Mouse (Mus musculus): Measurements from ENCODE around the gene Cbx7.
A peak's percentile ranks its signal among the peaks of the same experiment; 100 is the strongest.
"Not testable (repeated sequence)": the region's sequence is repeated elsewhere in the genome, so short reads cannot be mapped to it uniquely, and the experiment has no call there.

The Cbx7 gene

GRCm38 (mm10) chr15:79917111-79917720 is 53.7 kb downstream of the Cbx7 start:
- DNase-seq, result no peak

GRCm38 (mm10) chr15:79916150-79916549 is 54.8 kb downstream of the Cbx7 start:
- no peak for DNase-seq

DNA sequence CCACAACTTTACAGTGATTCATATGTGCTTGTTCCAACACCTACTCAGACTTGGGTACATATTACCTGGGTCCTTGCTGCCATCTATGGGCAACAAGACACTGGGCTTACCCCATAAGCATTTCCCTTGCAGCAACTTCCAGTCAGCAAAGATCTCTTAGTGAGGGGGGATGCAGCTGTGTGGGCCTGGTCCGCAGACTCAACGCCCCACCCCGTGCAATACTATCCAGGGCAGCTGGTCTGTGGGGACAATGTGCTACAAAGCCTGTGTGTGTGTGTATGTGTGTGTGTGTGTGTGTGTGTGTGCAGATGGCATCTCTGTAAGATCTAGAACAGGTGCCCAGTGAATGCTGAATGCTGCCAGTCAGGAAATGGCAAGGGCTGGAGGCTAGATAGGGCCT is 56.6 kb downstream of the Cbx7 start:
- DNase-seq, result no peak

DNA sequence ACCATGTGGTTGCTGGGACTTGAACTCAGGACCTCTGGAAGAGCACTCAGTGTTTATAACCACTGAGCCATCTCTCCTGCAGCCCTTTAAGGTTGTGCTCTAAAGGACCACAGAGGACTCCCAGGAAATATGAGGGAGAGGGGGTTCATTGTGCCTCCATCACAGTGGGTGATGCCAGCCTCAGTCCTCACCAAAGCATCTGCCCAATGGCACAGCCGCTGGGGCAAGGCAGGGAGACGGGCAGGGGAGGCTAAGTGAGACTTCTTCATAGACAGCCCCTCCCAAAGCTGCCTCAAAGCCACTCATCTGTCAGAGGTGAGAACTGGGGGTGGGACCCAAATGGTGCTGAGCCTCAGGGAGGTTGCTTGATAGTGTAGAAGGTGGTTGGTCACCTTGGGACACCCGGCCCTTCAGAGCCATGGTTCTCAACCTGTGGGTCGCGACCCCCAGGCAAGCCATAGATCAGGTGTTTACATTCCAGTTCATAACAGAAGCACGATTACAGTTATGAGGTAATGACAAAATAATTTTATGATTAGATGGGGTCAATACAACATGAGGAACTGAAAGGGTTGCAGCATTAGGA is 57.1 kb downstream of the Cbx7 start:
- DNase-seq, result no peak

DNA sequence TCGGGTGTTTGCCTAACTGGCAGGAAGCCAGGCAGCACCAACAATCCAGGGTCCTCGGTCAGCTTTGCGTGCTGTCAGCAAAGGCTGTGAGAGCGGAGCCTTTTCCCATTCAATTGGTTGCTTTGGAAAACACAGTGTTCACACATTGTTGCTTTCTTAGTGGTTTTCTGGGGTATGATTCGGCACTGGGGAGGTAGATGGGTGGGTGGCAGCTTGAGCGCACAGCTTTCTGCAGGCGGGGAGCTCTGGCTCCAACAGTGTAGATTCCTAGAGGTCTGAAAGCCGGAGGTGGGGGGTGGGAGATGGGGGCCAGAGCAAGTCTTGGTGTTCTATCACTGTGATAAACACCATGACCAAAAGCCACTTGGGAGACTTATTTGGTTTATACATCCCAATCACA is 59.6 kb downstream of the Cbx7 start:
- no peak for DNase-seq

DNA sequence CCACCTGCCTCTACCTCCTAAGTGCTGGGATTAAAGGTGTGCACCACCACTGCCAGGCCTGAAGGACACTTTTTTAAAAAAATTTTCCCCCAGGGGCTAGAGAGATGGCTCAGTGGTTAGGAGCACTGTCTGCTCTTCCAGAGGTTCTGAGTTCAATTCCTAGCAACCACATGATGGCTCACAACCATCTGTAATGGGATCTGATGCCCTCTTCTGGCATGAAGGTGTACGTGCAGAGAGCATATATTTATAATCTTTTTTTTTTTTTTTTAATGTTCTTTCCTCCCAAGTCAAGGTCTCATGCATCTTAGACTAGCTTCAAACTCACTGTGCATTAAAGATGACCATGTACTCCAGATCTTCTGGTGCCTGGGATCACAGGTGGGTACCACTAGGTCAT is 60.1 kb downstream of the Cbx7 start:
- not testable (repeated sequence) for DNase-seq

DNA sequence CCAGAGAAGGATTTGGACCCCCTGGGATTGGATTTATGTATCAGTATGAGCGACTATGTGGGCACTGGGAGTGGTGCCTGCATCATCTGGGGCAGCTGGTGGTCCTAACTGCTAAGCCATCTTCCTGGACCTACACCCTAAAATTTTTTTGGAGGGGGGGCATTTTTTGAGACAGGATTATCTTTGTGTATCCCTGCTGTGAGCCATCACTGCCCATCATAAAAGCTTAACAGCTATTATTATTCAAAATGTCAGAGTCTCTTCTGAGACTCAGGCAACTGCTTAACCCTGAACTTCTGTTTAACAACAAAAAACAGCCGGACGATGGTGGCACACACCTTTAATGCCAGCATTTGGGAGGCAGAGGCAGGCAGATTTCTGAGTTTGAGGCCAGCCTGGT is 61.9 kb downstream of the Cbx7 start:
- DNase-seq, result not testable (repeated sequence)

- no peak for DNase-seq
These were observed 64.1 kb downstream of the Cbx7 start for GRCm38 (mm10) chr15:79906855-79907254.

DNA sequence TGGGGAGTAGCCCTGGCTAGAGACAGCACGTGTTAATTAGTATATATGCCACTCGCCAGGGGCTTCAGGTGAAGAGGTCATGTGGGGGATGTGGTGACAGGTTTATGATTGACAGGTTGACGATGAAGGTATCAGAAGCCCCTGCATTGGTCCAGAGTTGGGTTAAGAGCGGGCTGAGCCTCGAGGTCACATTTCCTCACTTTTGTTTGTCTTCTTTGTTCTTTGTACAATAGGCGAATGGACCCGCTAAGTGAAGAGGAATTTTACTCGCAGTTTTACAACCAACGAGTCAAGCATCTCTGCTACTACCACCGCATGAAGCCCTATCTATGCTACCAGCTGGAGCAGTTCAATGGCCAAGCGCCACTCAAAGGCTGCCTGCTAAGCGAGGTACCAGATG is 65.7 kb downstream of the Cbx7 start:
- no peak for DNase-seq

- DNase-seq, result not testable (repeated sequence)
These were observed 66.2 kb downstream of the Cbx7 start for GRCm38 (mm10) chr15:79904678-79905077.

- DNase-seq, result no peak
These were observed 67.0 kb downstream of the Cbx7 start for GRCm38 (mm10) chr15:79903963-79904362.

- not testable (repeated sequence) for DNase-seq
These were observed 67.8 kb downstream of the Cbx7 start for GRCm38 (mm10) chr15:79903081-79903480.

DNA sequence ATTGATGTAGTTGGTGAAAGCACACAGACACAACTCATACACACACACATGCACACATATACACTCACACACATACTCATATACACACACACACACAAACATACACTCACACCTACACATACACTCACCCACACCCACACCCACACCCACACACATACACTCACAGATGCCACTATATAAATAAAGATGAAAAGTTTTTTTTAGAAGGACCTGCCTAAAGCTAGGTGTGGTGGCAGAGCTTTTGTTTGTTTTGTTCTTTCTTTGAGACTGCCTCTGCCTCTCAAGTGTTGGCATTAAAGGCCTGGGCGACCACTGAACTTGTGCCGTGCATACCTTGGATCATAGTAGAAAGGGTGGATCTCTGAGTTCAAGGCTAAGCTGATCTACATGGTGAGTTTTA is 69.5 kb downstream of the Cbx7 start:
- DNase-seq, result no peak

DNA sequence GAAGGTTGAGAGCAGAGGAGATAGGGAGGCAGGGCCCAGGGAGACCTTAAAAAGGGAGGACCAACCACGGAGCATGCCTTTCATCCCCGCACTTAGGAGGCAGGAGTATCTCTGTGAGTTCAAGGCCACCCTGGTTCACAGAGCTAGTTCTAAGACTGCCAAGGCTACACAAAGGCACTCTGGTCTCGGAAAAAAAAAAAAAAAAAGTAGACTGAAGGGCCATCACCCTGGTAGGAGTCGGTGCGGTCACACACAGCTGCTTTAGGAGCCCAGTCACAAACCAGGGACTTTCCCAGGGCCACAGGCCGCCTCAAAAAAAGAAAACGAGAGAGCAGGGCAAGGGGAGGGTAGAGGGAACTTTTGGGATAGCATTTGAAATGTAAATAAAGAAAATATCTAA is 70.2 kb downstream of the Cbx7 start:
- DNase-seq, result no peak

- DNase-seq, result no peak
These were observed 71.0 kb downstream of the Cbx7 start for GRCm38 (mm10) chr15:79899828-79900510.

GRCm38 (mm10) chr15:79898988-79899387 is 71.9 kb downstream of the Cbx7 start:
- DNase-seq, result no peak

DNA sequence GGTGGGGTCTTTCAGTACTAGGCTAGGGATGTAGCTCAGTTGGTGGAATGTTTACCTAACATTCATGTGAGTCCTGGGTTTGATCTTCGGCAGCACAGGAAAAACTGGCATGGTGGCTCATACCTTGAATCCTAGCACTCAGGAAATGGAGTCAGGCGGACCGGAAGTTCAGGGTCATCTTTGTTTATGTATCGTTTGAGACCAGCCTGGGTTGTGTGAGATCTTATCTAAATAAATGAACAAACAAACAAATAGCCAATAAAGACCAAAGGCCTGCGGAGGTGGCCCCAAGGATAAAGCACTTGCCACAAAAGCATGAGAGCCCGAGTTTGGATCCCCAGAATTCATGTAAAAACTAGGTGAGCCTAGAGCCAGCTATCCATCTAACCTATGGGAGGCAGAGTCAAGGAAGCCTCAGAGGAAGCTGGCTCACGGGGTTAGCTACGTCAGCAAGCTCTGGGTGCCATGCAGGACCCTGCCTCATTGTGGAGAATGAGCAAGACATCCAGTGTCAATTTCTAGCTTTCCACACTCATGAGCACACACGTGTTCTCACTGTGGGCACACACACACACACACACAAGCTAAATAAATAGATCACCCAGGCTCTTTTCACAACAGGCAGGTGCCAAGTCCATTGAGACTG is 74.7 kb downstream of the Cbx7 start:
- no peak for DNase-seq

GRCm38 (mm10) chr15:79895221-79896079 is 75.5 kb downstream of the Cbx7 start:
- not testable (repeated sequence) for DNase-seq

DNA sequence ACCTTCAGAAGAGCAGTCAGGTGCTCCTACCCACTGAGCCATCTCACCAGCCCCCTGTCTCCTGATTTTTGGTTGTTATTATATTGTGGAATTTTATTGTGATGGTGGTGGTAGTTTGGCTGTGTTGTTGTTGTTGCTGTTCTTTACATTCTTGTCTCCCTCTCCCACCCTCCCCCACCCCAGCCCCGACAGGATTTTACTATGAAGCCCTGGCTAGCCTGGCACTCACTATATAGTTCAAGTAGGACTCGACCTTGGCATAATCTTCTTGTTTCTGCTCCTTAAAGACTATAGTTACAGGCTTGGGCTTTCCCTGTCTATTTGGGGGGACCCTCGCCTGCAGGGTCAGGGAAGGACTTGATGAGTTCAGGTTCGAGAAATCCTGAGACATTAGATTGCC is 76.6 kb downstream of the Cbx7 start:
- no peak for DNase-seq

DNA sequence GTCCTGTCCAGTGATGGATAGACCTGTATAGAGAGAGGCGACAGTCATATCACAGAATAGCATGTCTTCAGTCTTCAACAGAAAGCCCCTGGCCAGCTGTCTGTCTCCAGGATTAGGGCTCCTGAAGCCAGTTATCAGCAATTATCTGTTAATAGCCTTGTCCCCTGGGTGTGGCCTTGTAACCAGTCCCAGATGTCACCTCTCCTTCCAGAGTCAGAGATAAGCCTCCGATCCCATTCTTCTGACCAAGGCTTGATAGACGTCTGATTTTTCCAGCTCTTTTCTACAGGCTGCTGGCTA is 77.1 kb downstream of the Cbx7 start:
- DNase-seq, result no peak

DNA sequence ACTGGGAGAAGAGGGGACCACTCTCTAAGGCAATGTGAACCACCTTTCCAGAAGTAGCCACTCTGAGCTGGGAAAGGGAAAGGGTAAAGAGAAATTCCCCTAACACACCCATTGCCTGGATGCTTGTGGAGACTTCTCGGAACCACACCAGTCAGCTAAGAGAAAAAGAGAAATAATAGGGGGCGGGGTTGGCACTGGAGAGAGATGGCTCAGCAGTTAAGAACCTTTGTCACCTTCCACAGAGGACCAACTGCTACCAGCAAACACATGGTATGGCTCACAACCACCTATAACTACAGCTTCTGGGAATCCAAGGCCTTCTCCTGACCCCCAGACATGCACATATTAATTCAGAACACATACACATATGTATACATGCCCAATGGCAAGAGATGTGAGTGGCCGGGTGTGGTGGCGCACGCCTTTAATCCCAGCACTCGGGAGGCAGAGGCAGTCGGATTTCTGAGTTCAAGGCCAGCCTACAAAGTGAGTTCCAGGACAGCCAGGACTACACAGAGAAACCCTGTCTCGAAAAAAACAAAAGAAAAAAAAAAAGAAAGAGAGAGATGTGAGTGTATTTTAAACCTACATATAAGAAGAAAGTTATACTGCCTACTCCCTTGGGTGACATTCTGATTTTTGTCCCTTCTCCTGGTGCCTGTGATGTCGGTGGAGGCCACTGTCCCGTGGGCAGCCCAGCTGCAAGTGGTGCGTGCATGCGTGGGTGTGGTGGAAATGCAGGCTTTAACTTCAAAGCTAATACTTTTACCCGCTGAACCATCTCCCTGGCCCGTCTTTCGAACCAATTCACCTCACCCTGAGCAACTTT is 77.7 kb downstream of the Cbx7 start:
- DNase-seq, result no peak

- peak; percentile 47 for DNase-seq
These were observed 78.7 kb downstream of the Cbx7 start for GRCm38 (mm10) chr15:79892213-79892541.
